ENCODE assay signal across 9 mouse cellular contexts in the genomic region with DNA sequence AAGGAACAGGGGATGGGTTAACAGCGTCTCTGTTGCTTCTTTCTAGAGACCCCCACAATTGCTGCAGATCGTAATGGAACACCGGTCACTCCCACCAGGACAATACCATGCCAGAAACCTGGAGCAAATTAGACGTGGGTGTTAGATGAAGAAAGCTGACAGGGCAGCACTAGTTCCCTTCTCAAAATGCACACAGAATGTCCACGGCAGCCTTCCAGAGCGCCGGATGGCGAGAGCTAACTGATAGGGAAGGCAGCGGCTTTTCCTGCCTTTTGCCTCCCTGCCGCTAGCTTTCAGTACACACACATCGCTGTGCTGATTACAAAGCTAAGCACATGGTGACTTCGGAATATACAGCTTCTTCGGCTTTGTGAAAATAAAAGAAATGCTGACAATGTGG. TPM values are rescaled to one million over a fixed set of nuclear protein-coding genes. Genes with fewer than 3 reads are reported as not detected.
DNase-seq lines count a peak whose midpoint lies in the region; ATAC-seq lines count a peak whose summit lies in the region.
"Had no signal": no experiment of that assay in that cellular context is flagged by ENCODE, and none has a peak within 500 bp of the region (broad histone marks: within the 10 kb centered on the region; RNA-seq: fewer than 3 reads in every experiment).

No protein-coding gene starts in this region.

- peak overlapping the region; percentile 51; the same call in 1 of the 2 replicates for H3K27ac ChIP-seq in kidney, embryonic 14.5 days (ENCODE audit: low read depth, low read length)
- peak overlapping the region; percentile 41 for H3K27ac ChIP-seq in embryonic facial prominence, embryonic 12.5 days
- peak overlapping the region; percentile 36; the same call in 1 of the 2 replicates for H3K27ac ChIP-seq in liver, embryonic 12.5 days
- H3K27ac ChIP-seq in stomach, embryonic 15.5 days, result peak overlapping the region; percentile 57; the same call in 1 of the 2 replicates

- no peaks in the 10 kb centered on the region for H3K27me3 ChIP-seq in kidney, embryonic 14.5 days (ENCODE audit: control insufficient read depth, insufficient read depth, low read length)
- H3K27me3 ChIP-seq in embryonic facial prominence, embryonic 12.5 days, result no peaks in the 10 kb centered on the region
- no peaks in the 10 kb centered on the region for H3K27me3 ChIP-seq in liver, embryonic 12.5 days (replicated peaks)
- H3K27me3 ChIP-seq in stomach, embryonic 15.5 days (replicated peaks), result no peaks in the 10 kb centered on the region

- H3K9ac ChIP-seq in kidney, embryonic 14.5 days (ENCODE audit: low read depth, low read length), result peak overlapping the region; percentile 42; the same call in 1 of the 2 replicates
- peak overlapping the region; percentile 19; the same call in 1 of the 2 replicates for H3K9ac ChIP-seq in embryonic facial prominence, embryonic 12.5 days
- H3K9ac ChIP-seq in liver, embryonic 12.5 days, result 0 out of 2 replicates have a peak overlapping the region, but pooled peaks have one; percentile 35
- H3K9ac ChIP-seq in stomach, embryonic 15.5 days, result no peak overlapping the region

- H3K36me3 ChIP-seq in kidney, embryonic 14.5 days (ENCODE audit: control insufficient read depth, insufficient read depth, low read length), result no peaks in the 10 kb centered on the region
- H3K36me3 ChIP-seq in embryonic facial prominence, embryonic 12.5 days, result no peaks in the 10 kb centered on the region
- H3K36me3 ChIP-seq in liver, embryonic 12.5 days, result no peaks in the 10 kb centered on the region
- H3K36me3 ChIP-seq in stomach, embryonic 15.5 days, result no peaks in the 10 kb centered on the region

- H3K9me3 ChIP-seq in kidney, embryonic 14.5 days (ENCODE audit: control insufficient read depth, low read length), result no peaks in the 10 kb centered on the region
- no peaks in the 10 kb centered on the region for H3K9me3 ChIP-seq in embryonic facial prominence, embryonic 12.5 days
- no peaks in the 10 kb centered on the region for H3K9me3 ChIP-seq in liver, embryonic 12.5 days (replicated peaks)
- no peaks in the 10 kb centered on the region for H3K9me3 ChIP-seq in stomach, embryonic 15.5 days

- H3K4me1 ChIP-seq in kidney, embryonic 14.5 days (ENCODE audit: control insufficient read depth, insufficient read depth, low read length), result no peaks in the 10 kb centered on the region
- H3K4me1 ChIP-seq in embryonic facial prominence, embryonic 12.5 days, result no peaks in the 10 kb centered on the region
- 0 out of 2 replicates have a peak, but pooled peaks cover 6% of the 10 kb centered on the region for H3K4me1 ChIP-seq in liver, embryonic 12.5 days
- H3K4me1 ChIP-seq in stomach, embryonic 15.5 days, result no peaks in the 10 kb centered on the region

- peak overlapping the region; percentile 35 for H3K4me2 ChIP-seq in kidney, embryonic 14.5 days (replicated peaks; ENCODE audit: low read depth, low read length)
- peak overlapping the region; percentile 43 for H3K4me2 ChIP-seq in embryonic facial prominence, embryonic 12.5 days (replicated peaks)
- H3K4me2 ChIP-seq in liver, embryonic 12.5 days, result peak overlapping the region; percentile 59
- H3K4me2 ChIP-seq in stomach, embryonic 15.5 days, result peak overlapping the region; percentile 48

- intact Hi-C loops in heart, postnatal 14 days (cut with DNase I), result loop anchor here (2.0 to 5.0 kb wide), 2 partner anchors 60 to 173 kb away; no protein-coding TSS in a partner anchor

- 40% methylated on average over 13 of the region's 13 CpGs for WGBS in kidney, embryonic 14.5 days
- 35% methylated on average over 13 of the region's 13 CpGs for WGBS in embryonic facial prominence, embryonic 12.5 days
- WGBS in liver, embryonic 12.5 days (ENCODE audit: insufficient replicate concordance), result 22% methylated on average over 13 of the region's 13 CpGs
- 35% methylated on average over 13 of the region's 13 CpGs for WGBS in stomach, embryonic 15.5 days

- H3K4me3 ChIP-seq in kidney, embryonic 14.5 days (ENCODE audit: low read length), result peak overlapping the region; percentile 20; the same call in 1 of the 2 replicates
- H3K4me3 ChIP-seq in embryonic facial prominence, embryonic 12.5 days, result peak overlapping the region; percentile 17; the same call in 1 of the 2 replicates
- peak overlapping the region; percentile 26 for H3K4me3 ChIP-seq in liver, embryonic 12.5 days
- H3K4me3 ChIP-seq in stomach, embryonic 15.5 days (replicated peaks), result peak overlapping the region; percentile 28

- ATAC-seq in kidney, embryonic 14.5 days (ENCODE audit: low FRiP score, low TSS enrichment), result no peak
- no peak for ATAC-seq in embryonic facial prominence, embryonic 12.5 days (ENCODE audit: insufficient number of reproducible peaks, insufficient read depth, low FRiP score, low TSS enrichment)
- no peak for ATAC-seq in liver, embryonic 12.5 days
- ATAC-seq in stomach, embryonic 15.5 days (ENCODE audit: insufficient read depth, low FRiP score, low read depth), result no peak

- no peak for DNase-seq in kidney, adult 8-10 months
- peak; percentile 30 to 47 for DNase-seq in heart, postnatal 14 days
- DNase-seq in B cell, adult 2 months, result no peak
- DNase-seq in T-cell, adult 2 months (ENCODE audit: low spot score), result no peak

RNA-seq across cellular contexts. Expression of gene Plac1, which starts 7.9 kb away (rescaled TPM):
- polyA plus RNA-seq in kidney, embryonic 14.5 days (2014; fragmentation: Nextera tagmentation; extraction: Ambion mirVana), result 5.4 and 6.0 TPM in 2 replicates
- 10.0 and 13.5 TPM in 2 replicates for polyA plus RNA-seq in embryonic facial prominence, embryonic 12.5 days (2016; fragmentation: Nextera tagmentation; extraction: Ambion mirVana)
- not detected for total RNA-seq in heart, postnatal 14 days (2021)
- polyA plus RNA-seq in liver, embryonic 12.5 days (2016; fragmentation: Nextera tagmentation; extraction: Ambion mirVana), result 2.7 and 3.0 TPM in 2 replicates
- polyA plus RNA-seq in stomach, embryonic 15.5 days (2015; fragmentation: Nextera tagmentation; extraction: Ambion mirVana), result 6.3 and 7.5 TPM in 2 replicates
- polyA plus RNA-seq: large intestine, adult 2 months had no signal

RNA-seq across cellular contexts. Expression of gene Fam122b, which starts 37.6 kb away (rescaled TPM):
- polyA plus RNA-seq in kidney, embryonic 14.5 days (2014; fragmentation: Nextera tagmentation; extraction: Ambion mirVana), result 7.6 and 10.5 TPM in 2 replicates
- polyA plus RNA-seq in embryonic facial prominence, embryonic 12.5 days (2016; fragmentation: Nextera tagmentation; extraction: Ambion mirVana), result 8.0 and 9.3 TPM in 2 replicates
- 1 to 10 TPM; 4.0 to 5.3 TPM for total RNA-seq in heart, postnatal 14 days (2021)
- polyA plus RNA-seq in liver, embryonic 12.5 days (2016; fragmentation: Nextera tagmentation; extraction: Ambion mirVana), result 6.7 and 7.9 TPM in 2 replicates
- 9.9 TPM in 2 replicates for polyA plus RNA-seq in stomach, embryonic 15.5 days (2015; fragmentation: Nextera tagmentation; extraction: Ambion mirVana)

RNA-seq across cellular contexts. Expression of gene Fam122c, which starts 41.3 kb away (rescaled TPM):
- polyA plus RNA-seq in kidney, embryonic 14.5 days (2014; fragmentation: Nextera tagmentation; extraction: Ambion mirVana), result not detected in 2 replicates
- not detected in 2 replicates for polyA plus RNA-seq in embryonic facial prominence, embryonic 12.5 days (2016; fragmentation: Nextera tagmentation; extraction: Ambion mirVana)
- total RNA-seq in heart, postnatal 14 days (2021), result not detected
- polyA plus RNA-seq in liver, embryonic 12.5 days (2016; fragmentation: Nextera tagmentation; extraction: Ambion mirVana), result not detected in 2 replicates
- polyA plus RNA-seq in stomach, embryonic 15.5 days (2015; fragmentation: Nextera tagmentation; extraction: Ambion mirVana), result not detected in 2 replicates
- polyA plus RNA-seq: large intestine, adult 2 months had no signal

Comparison
In these comparisons a context has a peak if more than half of its experiments do, and no peak if none do; other contexts are left out.
1. DNase-seq: peak in heart, postnatal 14 days (2 of 2); none in kidney, adult 8-10 months (0 of 2), B cell, adult 2 months (0 of 2) and T-cell, adult 2 months (single experiment).
2. Peak in every context shown above with its lines, with median percentiles within 50 percentile points of each other: H3K27ac ChIP-seq, H3K4me2 ChIP-seq and H3K4me3 ChIP-seq.